Mouse (Mus musculus): ENCODE measurements at regions not wholly inside any gene's neighbourhood (a gene's known extent, or its start where the extent isn't known, plus 50 kb on each side); places are given as distances from the start of the nearest gene placed in this dataset.

- no peak for TF ChIP-seq CTCF (IDR thresholded peaks at IDR 0.05; ENCODE audit: control insufficient read depth, insufficient read depth, low read length)
- no peak for TF ChIP-seq POLR2A (IDR thresholded peaks at IDR 0.05; ENCODE audit: borderline replicate concordance, control insufficient read depth, low read depth, low read length)
These were observed 320.7 kb upstream of the Fam92a start for GRCm38 (mm10) chr4:12492468-12492867.

All from bone marrow, adult 2 months (tissue).